Mouse (Mus musculus) embryonic facial prominence, embryonic 14.5 days (tissue): Measurements from ENCODE around the gene Eif4a1. TPM values are rescaled to one million over a fixed set of nuclear protein-coding genes. Genes with fewer than 3 reads are reported as not detected.

ENCODE experiments used
- ATAC-seq: fragments of 200-750 bp; cut with Nextera tagmentation; 2 replicates; pipeline ENCODE4 v1.8.0; 2017; ENCODE audit warnings: low read depth, moderate number of reproducible peaks, moderate TSS enrichment
- DNase-seq: peaks from one replicate; pipeline ENCODE4 v3.0.0-alpha.2; 2015; ENCODE audit warnings: low spot score
- H3K27ac ChIP-seq: fragments of 300-500 bp; sonication (generic); replicated peaks from 2 replicates; pipeline ENCODE4 v1.5.1; 2014; ENCODE audit warnings: low read depth, mild to moderate bottlenecking, low read length, moderate library complexity
- H3K27me3 ChIP-seq: fragments of 300-500 bp; sonication (generic); replicated peaks from 2 replicates; pipeline ENCODE4 v1.6.1; 2014; ENCODE audit warnings: low read length; ENCODE audit not compliant: control insufficient read depth, insufficient read depth
- H3K36me3 ChIP-seq: fragments of 300-500 bp; sonication (generic); 2 replicates; pipeline ENCODE4 v1.6.1; 2014; ENCODE audit warnings: low read length, mixed read lengths; ENCODE audit not compliant: control insufficient read depth, insufficient read depth
- H3K4me1 ChIP-seq: fragments of 300-500 bp; sonication (generic); 2 replicates; pipeline ENCODE4 v1.6.1; 2014; ENCODE audit warnings: antibody characterized with exemption, low read length; ENCODE audit not compliant: control insufficient read depth, insufficient read depth
- H3K4me2 ChIP-seq: fragments of 300-500 bp; sonication (generic); 2 replicates; pipeline ENCODE4 v1.6.1; 2014; ENCODE audit warnings: low read depth, mild to moderate bottlenecking, low read length, moderate library complexity, mixed read lengths
- H3K4me3 ChIP-seq: fragments of 300-500 bp; sonication (generic); 2 replicates; pipeline ENCODE4 v1.5.1; 2014; ENCODE audit warnings: low read depth, mild to moderate bottlenecking, low read length
- H3K9ac ChIP-seq: fragments of 300-500 bp; sonication (generic); 2 replicates; pipeline ENCODE4 v1.6.1; 2014; ENCODE audit warnings: low read depth, mild to moderate bottlenecking, low read length, moderate library complexity, mixed read lengths
- H3K9me3 ChIP-seq: fragments of 300-500 bp; sonication (generic); 2 replicates; pipeline ENCODE4 v1.6.1; 2016; ENCODE audit warnings: low read length; ENCODE audit not compliant: control insufficient read depth
- WGBS: fragments of 180-500 bp; shearing (Covaris S2); extraction: QIAGEN DNeasy Blood & Tissue Kit; methylation state at CpG from one replicate; pipeline ENCODE4 v1.1.7; 2014; 5-methylcytosine and 5-hydroxymethylcytosine counted together
- polyA plus RNA-seq: library from polyadenylated mRNA; unstranded; fragments of >200 nt; fragmentation: Nextera tagmentation; extraction: Ambion mirVana; gene quantifications from 2 replicates; pipeline ENCODE4 v1.2.1, GENCODE M21; 2014

Eif4a1 gene
- polyA plus RNA-seq, 1 experiment from 2014 or later: 525 TPM

DNA sequence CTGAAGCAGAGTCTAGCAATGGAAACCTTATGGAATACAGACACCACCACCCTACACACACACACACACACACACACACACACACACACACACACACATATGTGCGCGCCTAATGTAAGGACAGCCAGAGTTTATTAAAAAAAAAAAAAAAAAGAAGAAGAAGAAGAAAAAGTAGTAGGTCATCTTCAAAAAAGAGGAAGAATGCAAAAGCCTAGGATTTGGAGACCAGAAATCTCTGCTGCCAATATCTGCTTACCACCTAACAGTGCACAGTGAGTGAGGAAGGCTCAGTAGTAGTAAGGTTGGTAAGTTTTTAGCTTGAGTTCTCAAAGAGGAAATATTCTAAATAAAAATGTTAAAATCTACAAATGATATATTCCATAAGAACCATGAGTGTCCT lies 6.9 kb upstream of the Eif4a1 start:
- WGBS: 96% methylated on average over 2 of the region's 2 CpGs
- Histone ChIP-seq H3K9ac (no peak overlapping the region), H3K4me3 (no peak overlapping the region), H3K36me3 (peaks cover 59% of the 10 kb centered on the region), H3K27ac (no peak overlapping the region), H3K9me3 (no peaks in the 10 kb centered on the region), H3K27me3 (no peaks in the 10 kb centered on the region), H3K4me1 (peaks cover 20% of the 10 kb centered on the region), H3K4me2 (no peak overlapping the region)
- DNase-seq (no peak), ATAC-seq (no peak)

GRCm38 (mm10) chr11:69671726-69672124 lies 498 bp downstream of the Eif4a1 start:
- H3K9me3 ChIP-seq: no peaks in the 10 kb centered on the region
- H3K36me3 ChIP-seq: peaks cover 81% of the 10 kb centered on the region
- DNase-seq: no peak
- H3K9ac ChIP-seq: peak overlapping the region; percentile 99
- peak overlapping the region; percentile 97 for H3K4me2 ChIP-seq
- peak overlapping the region; percentile 100 for H3K4me3 ChIP-seq
- ATAC-seq: 0 out of 2 replicates have a peak, but pooled peaks have one; percentile 0
- peak overlapping the region; percentile 99 for H3K27ac ChIP-seq
- H3K27me3 ChIP-seq: no peaks in the 10 kb centered on the region
- peaks cover 12% of the 10 kb centered on the region for H3K4me1 ChIP-seq
- WGBS: under 1% methylated on average over 36 of the region's 43 CpGs

- Histone ChIP-seq H3K27ac (peak overlapping the region; percentile 99), H3K9me3 (no peaks in the 10 kb centered on the region), H3K4me3 (peak overlapping the region; percentile 100), H3K27me3 (no peaks in the 10 kb centered on the region), H3K9ac (peak overlapping the region; percentile 99), H3K4me1 (peaks cover 12% of the 10 kb centered on the region), H3K4me2 (peak overlapping the region; percentile 97), H3K36me3 (peaks cover 81% of the 10 kb centered on the region)
- ATAC-seq (peak; percentile 60), DNase-seq (peak; percentile 96)
- 1% methylated on average over 31 of the region's 61 CpGs for WGBS
These were observed 1.2 kb downstream of the Eif4a1 start for GRCm38 (mm10) chr11:69670786-69671725.

DNA sequence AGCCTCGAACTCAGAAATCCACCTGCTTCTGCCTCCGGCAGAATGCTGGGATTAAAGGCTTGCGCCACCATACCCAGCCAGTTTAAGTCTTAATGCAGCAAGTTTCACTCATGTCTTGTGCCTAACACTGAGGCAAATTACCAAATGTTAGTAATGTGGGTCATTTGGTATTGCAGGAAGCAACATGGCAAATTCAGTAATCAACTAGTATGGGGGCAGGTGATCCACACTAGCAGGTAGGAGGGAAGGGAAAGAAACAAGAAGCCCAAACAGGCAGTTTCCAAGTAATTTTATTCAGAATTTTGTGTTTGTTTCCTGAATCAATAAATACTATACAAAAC lies 5.6 kb downstream of the Eif4a1 start:
- Histone ChIP-seq H3K9me3 (no peaks in the 10 kb centered on the region), H3K27ac (no peak overlapping the region), H3K27me3 (no peaks in the 10 kb centered on the region), H3K4me3 (no peak overlapping the region), H3K36me3 (peaks cover 71% of the 10 kb centered on the region), H3K4me2 (no peak overlapping the region), H3K4me1 (peaks cover 16% of the 10 kb centered on the region), H3K9ac (no peak overlapping the region)
- ATAC-seq (no peak), DNase-seq (no peak)
- WGBS: 86% methylated on average over 3 of the region's 3 CpGs

DNA sequence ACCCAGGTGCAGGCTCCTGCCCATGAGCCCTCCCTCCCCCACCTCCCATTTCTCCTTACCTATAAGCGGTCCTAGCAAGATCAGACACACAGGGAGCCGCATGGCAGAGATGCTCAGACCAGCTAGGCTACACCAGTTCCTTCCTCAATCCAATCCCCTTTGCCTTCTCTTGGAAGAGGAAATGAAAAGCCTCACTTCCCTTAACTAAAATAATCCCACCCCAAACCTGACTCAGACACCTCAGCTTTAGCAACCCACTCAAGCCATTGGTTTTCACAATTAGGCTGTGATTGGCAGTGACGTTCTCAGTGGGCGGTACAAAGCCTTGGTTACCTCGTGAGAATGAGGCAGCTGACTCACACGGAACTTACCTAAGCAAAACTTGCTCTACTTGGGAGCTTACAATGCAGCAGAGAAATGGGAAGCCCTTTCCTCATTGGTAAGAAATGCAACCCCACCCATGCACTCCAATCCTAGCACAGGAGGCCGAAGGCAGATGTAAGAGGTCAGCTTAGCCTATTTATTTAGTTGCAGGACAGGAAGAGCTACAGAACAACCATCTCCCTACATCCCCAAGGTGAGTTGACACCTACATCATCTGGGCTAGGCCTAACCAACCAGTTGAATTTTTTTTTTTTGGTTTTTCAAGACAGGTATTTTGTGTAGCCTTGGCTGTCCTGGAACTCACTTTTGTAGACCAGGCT lies 6.1 kb downstream of the Eif4a1 start, which contains the start of gene Cd68:
Cd68 (minus strand) TSS at position 193 of the 704 bp plus-strand sequence.
- Histone ChIP-seq H3K9ac (0 out of 2 replicates have a peak within 1 kb of the TSS, but pooled peaks have one; percentile 8), H3K9me3 (no peaks in the 10 kb centered on the region), H3K4me2 (no peak within 1 kb of the TSS), H3K27ac (peak within 1 kb of the TSS; percentile 50), H3K27me3 (no peaks in the 10 kb centered on the region), H3K4me1 (peaks cover 16% of the 10 kb centered on the region), H3K4me3 (no peak within 1 kb of the TSS), H3K36me3 (peaks cover 71% of the 10 kb centered on the region)
- 35% methylated on average over 7 of the region's 7 CpGs for WGBS
- no peak for ATAC-seq
- DNase-seq: peak; percentile 72

GRCm38 (mm10) chr11:69665457-69665960 lies 6.7 kb downstream of the Eif4a1 start:
- Histone ChIP-seq H3K9me3 (no peaks in the 10 kb centered on the region), H3K27me3 (no peaks in the 10 kb centered on the region), H3K4me3 (no peak overlapping the region), H3K4me2 (no peak overlapping the region), H3K27ac (peak overlapping the region; percentile 50), H3K9ac (no peak overlapping the region), H3K36me3 (peaks cover 66% of the 10 kb centered on the region), H3K4me1 (peaks cover 16% of the 10 kb centered on the region)
- ATAC-seq: no peak
- DNase-seq: no peak
- 79% methylated on average over 9 of the region's 9 CpGs for WGBS

DNA sequence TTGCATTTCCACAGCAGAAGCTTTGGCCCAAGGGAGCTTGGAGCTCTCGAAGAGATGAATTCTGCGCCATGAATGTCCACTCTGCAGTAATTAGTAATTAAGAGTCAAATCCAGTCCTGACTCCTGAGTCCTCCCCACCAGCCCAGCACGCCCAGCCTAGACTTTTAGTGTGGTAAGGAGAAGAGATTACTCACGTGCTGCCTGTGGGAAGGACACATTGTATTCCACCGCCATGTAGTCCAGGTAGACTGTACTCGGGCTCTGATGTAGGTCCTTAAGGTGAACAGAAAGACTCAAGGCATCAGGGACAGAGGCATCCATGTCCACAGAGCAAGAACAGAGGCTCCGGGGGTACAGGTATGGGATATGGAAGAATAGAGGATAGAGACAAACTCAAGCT lies 7.4 kb downstream of the Eif4a1 start:
- WGBS: 92% methylated on average over 7 of the region's 7 CpGs
- peaks cover 13% of the 10 kb centered on the region for H3K4me1 ChIP-seq
- no peak overlapping the region for H3K4me3 ChIP-seq
- H3K9ac ChIP-seq: 0 out of 2 replicates have a peak overlapping the region, but pooled peaks have one; percentile 8
- DNase-seq: no peak
- no peaks in the 10 kb centered on the region for H3K27me3 ChIP-seq
- H3K27ac ChIP-seq: no peak overlapping the region
- no peak for ATAC-seq
- no peak overlapping the region for H3K4me2 ChIP-seq
- no peaks in the 10 kb centered on the region for H3K9me3 ChIP-seq
- peaks cover 64% of the 10 kb centered on the region for H3K36me3 ChIP-seq

- DNase-seq (no peak), ATAC-seq (no peak)
- peaks cover 60% of the 10 kb centered on the region for H3K36me3 ChIP-seq
- peaks cover 7% of the 10 kb centered on the region for H3K4me1 ChIP-seq
- WGBS: 87% methylated on average over 6 of the region's 6 CpGs
- H3K4me3 ChIP-seq: no peak overlapping the region
- no peaks in the 10 kb centered on the region for H3K27me3 ChIP-seq
- peak overlapping the region; percentile 93 for H3K27ac ChIP-seq
- H3K9ac ChIP-seq: 0 out of 2 replicates have a peak overlapping the region, but pooled peaks have one; percentile 6
- no peak overlapping the region for H3K4me2 ChIP-seq
- no peaks in the 10 kb centered on the region for H3K9me3 ChIP-seq
These were observed 8.4 kb downstream of the Eif4a1 start for GRCm38 (mm10) chr11:69663795-69664194.
